Mouse (Mus musculus) intestine, embryonic 14.5 days (tissue): ENCODE measurements around the gene Mga. TPM values are rescaled to one million over a fixed set of nuclear protein-coding genes. Genes with fewer than 3 reads are reported as not detected.

Experiments
- ATAC-seq: fragments of 200-750 bp; cut with Nextera tagmentation; replicated peaks from 2 replicates; pipeline ENCODE4 v1.8.0; 2017; ENCODE audit warnings: low read depth, moderate number of reproducible peaks, moderate TSS enrichment, moderate library complexity; ENCODE audit not compliant: low FRiP score, low TSS enrichment
- DNase-seq: peaks from one replicate; pipeline ENCODE4 v3.0.0-alpha.2; 2018; ENCODE audit warnings: low spot score
- H3K27ac ChIP-seq: fragments of 300-500 bp; sonication (generic); 2 replicates; pipeline ENCODE4 v1.5.1; 2014; ENCODE audit warnings: low read depth, mild to moderate bottlenecking, control low read depth
- H3K27me3 ChIP-seq: fragments of 300-500 bp; sonication (generic); replicated peaks from 2 replicates; pipeline ENCODE4 v1.6.1; 2014; ENCODE audit warnings: low read length, control low read depth; ENCODE audit not compliant: control insufficient read depth, insufficient read depth
- H3K36me3 ChIP-seq: fragments of 300-500 bp; sonication (generic); 2 replicates; pipeline ENCODE4 v1.6.1; 2014; ENCODE audit warnings: low read length, control low read depth; ENCODE audit not compliant: control insufficient read depth, insufficient read depth
- H3K4me1 ChIP-seq: fragments of 300-500 bp; sonication (generic); replicated peaks from 2 replicates; pipeline ENCODE4 v1.6.1; 2014; ENCODE audit warnings: low read length, control low read depth, mixed read lengths; ENCODE audit not compliant: control insufficient read depth, insufficient read depth
- H3K4me2 ChIP-seq: fragments of 300-500 bp; sonication (generic); 2 replicates; pipeline ENCODE4 v1.6.1; 2014; ENCODE audit warnings: low read length
- H3K4me3 ChIP-seq: fragments of 300-500 bp; sonication (generic); 2 replicates; pipeline ENCODE4 v1.5.1; 2014; ENCODE audit warnings: low read depth, low read length, control low read depth, mixed read lengths
- H3K9ac ChIP-seq: fragments of 300-500 bp; sonication (generic); 2 replicates; pipeline ENCODE4 v1.6.1; 2014; ENCODE audit warnings: mild to moderate bottlenecking, low read length
- H3K9me3 ChIP-seq: fragments of 300-500 bp; sonication (generic); 2 replicates; pipeline ENCODE4 v1.6.1; 2016; ENCODE audit warnings: low read length, control low read depth; ENCODE audit not compliant: control insufficient read depth
- WGBS: fragments of 180-500 bp; shearing (Covaris S2); extraction: QIAGEN DNeasy Blood & Tissue Kit; methylation state at CpG from one replicate; pipeline ENCODE4 v1.1.7; 2014; 5-methylcytosine and 5-hydroxymethylcytosine counted together
- polyA plus RNA-seq: library from polyadenylated mRNA; unstranded; fragments of >200 nt; fragmentation: Nextera tagmentation; extraction: Ambion mirVana; gene quantifications from 2 replicates; pipeline ENCODE4 v1.2.1, GENCODE M21; 2014

Gene Mga
- polyA plus RNA-seq, 1 experiment from 2014 or later = 36.4 TPM

- Histone ChIP-seq H3K36me3 (no peaks in the 10 kb centered on the region), H3K4me1 (peaks cover 3% of the 10 kb centered on the region; the same call in 1 of the 2 replicates), H3K9ac (no peak overlapping the region), H3K4me2 (no peak overlapping the region), H3K27me3 (no peaks in the 10 kb centered on the region), H3K9me3 (no peaks in the 10 kb centered on the region), H3K27ac (no peak overlapping the region), H3K4me3 (no peak overlapping the region)
- ATAC-seq (no peak), DNase-seq (no peak)
- 58% methylated on average over 2 of the region's 2 CpGs for WGBS
Observed at GRCm38 (mm10) chr2:119993515-119993914, 96.5 kb downstream of the Mga start.

DNA sequence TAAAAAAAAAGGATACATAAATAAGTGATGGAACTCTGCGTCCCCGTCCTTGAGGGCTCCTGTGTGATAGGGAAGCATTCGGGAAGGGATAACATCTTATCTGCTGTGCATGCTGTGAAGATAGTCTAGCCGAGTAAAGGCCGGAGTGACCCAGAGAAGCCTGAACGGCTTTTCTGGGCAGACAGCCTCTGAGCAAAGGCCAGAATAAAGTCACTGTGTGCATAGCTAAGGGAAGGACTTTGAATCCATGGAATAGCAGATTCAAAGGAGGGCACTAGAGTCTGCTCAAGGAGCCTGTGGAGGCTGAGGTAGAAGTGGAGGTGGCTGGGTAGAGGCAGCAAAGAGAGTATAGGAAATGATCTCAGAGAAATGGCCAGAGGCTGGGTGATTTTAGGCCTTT lies 97.8 kb downstream of the Mga start:
- H3K9ac ChIP-seq = no peak overlapping the region

DNA sequence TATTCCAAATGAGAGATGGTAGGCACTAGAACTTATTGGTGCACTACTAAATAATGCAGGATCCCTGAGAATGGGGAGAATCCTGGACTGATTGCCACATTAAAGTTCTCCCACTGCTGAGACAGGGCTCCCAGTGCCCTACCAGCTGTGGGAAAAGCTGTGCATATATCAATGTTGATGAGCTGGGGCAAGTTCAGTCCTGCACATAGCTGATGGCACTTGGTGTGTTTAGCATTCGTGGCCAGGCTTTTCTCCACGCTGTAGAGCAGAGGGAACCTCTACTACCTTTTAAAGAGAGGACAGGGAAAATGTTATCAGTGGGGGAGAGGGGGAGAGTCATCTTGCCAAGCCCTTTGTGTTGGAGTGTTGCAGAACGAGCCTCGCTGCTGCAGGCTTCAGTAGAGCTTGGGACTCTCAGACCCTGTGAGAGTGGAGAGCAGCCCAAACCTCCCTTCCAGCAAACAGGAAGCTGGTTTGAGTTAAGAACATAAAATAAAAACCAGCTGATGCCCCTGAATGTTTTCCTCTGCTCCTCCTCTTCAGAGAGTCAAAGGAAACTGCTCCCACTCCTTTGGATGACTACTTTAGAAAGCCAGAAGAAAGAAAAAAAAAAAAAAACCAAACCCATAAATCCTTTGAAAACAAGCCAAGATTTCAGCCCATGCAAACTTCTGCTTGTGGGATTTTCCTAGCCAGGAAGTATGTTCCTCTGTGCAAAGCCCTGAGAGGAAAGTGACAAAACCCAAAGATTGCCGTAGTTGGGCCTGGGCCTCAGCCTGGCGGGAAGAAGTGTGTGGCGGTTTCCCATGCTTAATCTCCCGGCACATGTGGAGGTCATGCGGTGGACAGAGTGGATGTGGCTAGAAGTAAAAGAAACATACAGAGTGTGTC lies 98.6 kb downstream of the Mga start:
- H3K27me3 ChIP-seq = no peaks in the 10 kb centered on the region
- no peak overlapping the region for H3K4me3 ChIP-seq
- H3K9me3 ChIP-seq = no peaks in the 10 kb centered on the region
- H3K4me1 ChIP-seq = peaks cover 3% of the 10 kb centered on the region; the same call in 1 of the 2 replicates
- peaks cover 6% of the 10 kb centered on the region; the same call in 1 of the 2 replicates for H3K36me3 ChIP-seq
- no peak overlapping the region for H3K9ac ChIP-seq
- no peak overlapping the region for H3K4me2 ChIP-seq
- peak overlapping the region; percentile 64 for H3K27ac ChIP-seq
- ATAC-seq (no peak), DNase-seq (no peak)
- WGBS = 42% methylated on average over 9 of the region's 9 CpGs

More for the DNA sequence above, 97.8 kb downstream of the Mga start:
- 85% methylated on average over 6 of the region's 6 CpGs for WGBS
- Histone ChIP-seq H3K27ac (peak overlapping the region; percentile 64; the same call in 1 of the 2 replicates), H3K4me3 (no peak overlapping the region), H3K9me3 (no peaks in the 10 kb centered on the region), H3K27me3 (no peaks in the 10 kb centered on the region), H3K4me1 (peaks cover 3% of the 10 kb centered on the region; the same call in 1 of the 2 replicates), H3K36me3 (peaks cover 6% of the 10 kb centered on the region; the same call in 1 of the 2 replicates), H3K4me2 (no peak overlapping the region)
- DNase-seq = no peak
- no peak for ATAC-seq

DNA sequence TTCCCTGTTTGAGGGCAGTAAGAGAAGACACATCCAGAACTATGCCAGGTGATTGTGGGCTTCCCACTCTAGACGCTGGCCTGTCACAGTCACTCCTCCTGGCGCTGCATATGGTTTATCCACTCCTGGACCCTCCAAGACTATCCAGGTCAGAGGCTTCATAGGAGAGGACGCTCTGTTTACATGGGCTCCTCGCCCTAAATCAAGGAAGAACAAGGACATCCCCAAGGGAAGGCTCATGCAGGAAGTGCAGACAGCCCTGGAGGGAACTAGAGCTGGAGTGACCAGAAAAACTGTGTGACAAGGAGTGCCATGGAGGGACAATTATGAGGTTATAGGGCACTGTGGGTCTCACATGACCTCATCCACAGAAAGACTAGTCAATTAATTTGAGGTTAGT lies 100.3 kb downstream of the Mga start:
- peaks cover 6% of the 10 kb centered on the region; the same call in 1 of the 2 replicates for H3K36me3 ChIP-seq
- H3K4me2 ChIP-seq = no peak overlapping the region
- whole genome bisulfite sequencing = 67% methylated on average over 4 of the region's 4 CpGs
- H3K27me3 ChIP-seq = no peaks in the 10 kb centered on the region
- no peak overlapping the region for H3K9ac ChIP-seq
- DNase-seq (no peak), ATAC-seq (no peak)
- no peaks in the 10 kb centered on the region for H3K9me3 ChIP-seq
- peaks cover 3% of the 10 kb centered on the region; the same call in 1 of the 2 replicates for H3K4me1 ChIP-seq
- H3K4me3 ChIP-seq = no peak overlapping the region
- no peak overlapping the region for H3K27ac ChIP-seq

- H3K36me3 ChIP-seq = peaks cover 6% of the 10 kb centered on the region; the same call in 1 of the 2 replicates
- no peak overlapping the region for H3K27ac ChIP-seq
- 92% methylated on average over 2 of the region's 2 CpGs for WGBS
Observed at GRCm38 (mm10) chr2:119999731-120000130, 102.7 kb downstream of the Mga start.

GRCm38 (mm10) chr2:120000882-120001584 lies 104.0 kb downstream of the Mga start:
- no peak overlapping the region for H3K4me2 ChIP-seq
- DNase-seq = no peak
- no peaks in the 10 kb centered on the region for H3K9me3 ChIP-seq
- 0 out of 2 replicates have a peak, but pooled peaks cover 3% of the 10 kb centered on the region for H3K4me1 ChIP-seq
- WGBS = 52% methylated on average over 3 of the region's 3 CpGs
- H3K4me3 ChIP-seq = no peak overlapping the region
- no peak overlapping the region for H3K27ac ChIP-seq
- no peak overlapping the region for H3K9ac ChIP-seq
- H3K27me3 ChIP-seq = no peaks in the 10 kb centered on the region
- ATAC-seq = no peak
- H3K36me3 ChIP-seq = peaks cover 6% of the 10 kb centered on the region; the same call in 1 of the 2 replicates

More at GRCm38 (mm10) chr2:119999731-120000130, 102.7 kb downstream of the Mga start:
- ATAC-seq (no peak), DNase-seq (no peak)
- peaks cover 3% of the 10 kb centered on the region; the same call in 1 of the 2 replicates for H3K4me1 ChIP-seq
- no peak overlapping the region for H3K9ac ChIP-seq
- H3K9me3 ChIP-seq = no peaks in the 10 kb centered on the region
- H3K4me3 ChIP-seq = no peak overlapping the region
- H3K27me3 ChIP-seq = no peaks in the 10 kb centered on the region
- H3K4me2 ChIP-seq = no peak overlapping the region

GRCm38 (mm10) chr2:120001956-120002355 lies 104.9 kb downstream of the Mga start:
- peaks cover 6% of the 10 kb centered on the region; the same call in 1 of the 2 replicates for H3K36me3 ChIP-seq
- H3K27ac ChIP-seq = no peak overlapping the region
- H3K4me1 ChIP-seq = no peaks in the 10 kb centered on the region
- H3K9me3 ChIP-seq = no peaks in the 10 kb centered on the region
- no peak overlapping the region for H3K4me2 ChIP-seq
- no peaks in the 10 kb centered on the region for H3K27me3 ChIP-seq
- DNase-seq = no peak
- H3K9ac ChIP-seq = no peak overlapping the region
- no peak overlapping the region for H3K4me3 ChIP-seq
- ATAC-seq = no peak
- WGBS = 73% methylated on average over 4 of the region's 4 CpGs

GRCm38 (mm10) chr2:120003970-120004369 lies 106.9 kb downstream of the Mga start:
- H3K9ac ChIP-seq = no peak overlapping the region
- no peaks in the 10 kb centered on the region for H3K4me1 ChIP-seq
- DNase-seq (no peak), ATAC-seq (no peak)
- peaks cover 6% of the 10 kb centered on the region; the same call in 1 of the 2 replicates for H3K36me3 ChIP-seq
- H3K27me3 ChIP-seq = no peaks in the 10 kb centered on the region
- H3K4me2 ChIP-seq = no peak overlapping the region
- H3K9me3 ChIP-seq = no peaks in the 10 kb centered on the region
- no peak overlapping the region for H3K4me3 ChIP-seq
- WGBS = 84% methylated on average over 2 of the region's 2 CpGs
- no peak overlapping the region for H3K27ac ChIP-seq
